Mouse (Mus musculus) forebrain, embryonic 12.5 days (tissue): ENCODE data around the gene Zfp64. TPM values are rescaled to one million over a fixed set of nuclear protein-coding genes. Genes with fewer than 3 reads are reported as not detected.

Source experiments
- ATAC-seq: fragments of 200-750 bp; cut with Nextera tagmentation; 2 replicates; pipeline ENCODE4 v1.8.0; 2017; ENCODE audit warnings: moderate TSS enrichment; ENCODE audit not compliant: low FRiP score
- H3K27ac ChIP-seq: fragments of 300-500 bp; sonication (generic); 2 replicates; pipeline ENCODE4 v1.5.1; 2016; ENCODE audit warnings: mild to moderate bottlenecking
- H3K27me3 ChIP-seq: fragments of 300-500 bp; sonication (generic); 2 replicates; pipeline ENCODE4 v1.6.1; 2016; ENCODE audit warnings: mild to moderate bottlenecking
- H3K36me3 ChIP-seq: fragments of 300-500 bp; sonication (generic); replicated peaks from 2 replicates; pipeline ENCODE4 v1.6.1; 2016; ENCODE audit warnings: mild to moderate bottlenecking
- H3K4me1 ChIP-seq: fragments of 300-500 bp; sonication (generic); 2 replicates; pipeline ENCODE4 v1.6.1; 2016
- H3K4me2 ChIP-seq: fragments of 300-500 bp; sonication (generic); 2 replicates; pipeline ENCODE4 v1.6.1; 2016; ENCODE audit warnings: mild to moderate bottlenecking, moderate library complexity
- H3K4me3 ChIP-seq: fragments of 300-500 bp; sonication (generic); replicated peaks from 2 replicates; pipeline ENCODE4 v1.5.1; 2016; ENCODE audit warnings: mild to moderate bottlenecking
- H3K9ac ChIP-seq: fragments of 300-500 bp; sonication (generic); 2 replicates; pipeline ENCODE4 v1.6.1; 2016; ENCODE audit warnings: mild to moderate bottlenecking
- H3K9me3 ChIP-seq: fragments of 300-500 bp; sonication (generic); 2 replicates; pipeline ENCODE4 v1.6.1; 2016
- WGBS: fragments of 180-500 bp; shearing (Covaris S2); methylation state at CpG from one replicate; pipeline ENCODE4 v1.1.7; 2016; 5-methylcytosine and 5-hydroxymethylcytosine counted together
- polyA plus RNA-seq: library from polyadenylated mRNA; unstranded; fragments of >200 nt; fragmentation: Nextera tagmentation; extraction: Ambion mirVana; gene quantifications from 2 replicates; pipeline ENCODE4 v1.2.1, GENCODE M21; 2016

Gene Zfp64
- polyA plus RNA-seq, 1 experiment from 2014 or later, result 35.5 TPM

GRCm38 (mm10) chr2:168912051-168912891 lies 43.1 kb downstream of the Zfp64 start:
- Histone ChIP-seq H3K4me1 (peaks cover 28% of the 10 kb centered on the region), H3K36me3 (no peaks in the 10 kb centered on the region), H3K9me3 (no peaks in the 10 kb centered on the region), H3K27ac (no peak overlapping the region), H3K27me3 (peaks cover 49% of the 10 kb centered on the region), H3K4me3 (peak overlapping the region; percentile 52), H3K4me2 (peak overlapping the region; percentile 95), H3K9ac (peak overlapping the region; percentile 36; the same call in 1 of the 2 replicates)
- under 1% methylated on average over 70 of the region's 70 CpGs for WGBS
- ATAC-seq, result peak; percentile 47

- Histone ChIP-seq H3K27ac (no peak overlapping the region), H3K36me3 (no peaks in the 10 kb centered on the region), H3K9me3 (no peaks in the 10 kb centered on the region), H3K4me1 (peaks cover 31% of the 10 kb centered on the region), H3K27me3 (peaks cover 49% of the 10 kb centered on the region), H3K4me3 (peak overlapping the region; percentile 52), H3K9ac (no peak overlapping the region), H3K4me2 (peak overlapping the region; percentile 95)
- ATAC-seq, result no peak
- WGBS, result under 1% methylated on average over 19 of the region's 19 CpGs
These were observed 43.9 kb downstream of the Zfp64 start for GRCm38 (mm10) chr2:168911527-168911926.

GRCm38 (mm10) chr2:168906022-168906421 lies 49.4 kb downstream of the Zfp64 start:
- peaks cover 21% of the 10 kb centered on the region for H3K27me3 ChIP-seq
- H3K9me3 ChIP-seq, result no peaks in the 10 kb centered on the region
- no peaks in the 10 kb centered on the region for H3K36me3 ChIP-seq
- no peak overlapping the region for H3K9ac ChIP-seq
- H3K4me3 ChIP-seq, result no peak overlapping the region
- H3K4me1 ChIP-seq, result peaks cover 17% of the 10 kb centered on the region
- no peak overlapping the region for H3K27ac ChIP-seq
- 60% methylated on average over 11 of the region's 11 CpGs for WGBS
- ATAC-seq, result no peak
- H3K4me2 ChIP-seq, result no peak overlapping the region

GRCm38 (mm10) chr2:168904846-168905245 lies 50.5 kb downstream of the Zfp64 start:
- H3K9ac ChIP-seq, result no peak overlapping the region
- ATAC-seq, result no peak
- WGBS, result 65% methylated on average over 3 of the region's 3 CpGs

GRCm38 (mm10) chr2:168904188-168904587 lies 51.2 kb downstream of the Zfp64 start:
- no peak overlapping the region for H3K4me2 ChIP-seq
- H3K9ac ChIP-seq, result no peak overlapping the region
- WGBS, result 11% methylated on average over 9 of the region's 9 CpGs
- no peak overlapping the region for H3K27ac ChIP-seq
- ATAC-seq, result peak; percentile 51; the same call in 1 of the 2 replicates
- no peaks in the 10 kb centered on the region for H3K9me3 ChIP-seq
- no peaks in the 10 kb centered on the region for H3K36me3 ChIP-seq
- H3K4me1 ChIP-seq, result peaks cover 16% of the 10 kb centered on the region
- H3K27me3 ChIP-seq, result peaks cover 3% of the 10 kb centered on the region
- no peak overlapping the region for H3K4me3 ChIP-seq

More at GRCm38 (mm10) chr2:168904846-168905245, 50.5 kb downstream of the Zfp64 start:
- Histone ChIP-seq H3K4me1 (peaks cover 16% of the 10 kb centered on the region), H3K27ac (no peak overlapping the region), H3K27me3 (peaks cover 10% of the 10 kb centered on the region), H3K36me3 (no peaks in the 10 kb centered on the region), H3K9me3 (no peaks in the 10 kb centered on the region), H3K4me2 (no peak overlapping the region), H3K4me3 (no peak overlapping the region)

- Histone ChIP-seq H3K4me2 (no peak overlapping the region), H3K4me3 (no peak overlapping the region), H3K36me3 (no peaks in the 10 kb centered on the region), H3K27ac (no peak overlapping the region), H3K9ac (no peak overlapping the region), H3K27me3 (no peaks in the 10 kb centered on the region), H3K9me3 (no peaks in the 10 kb centered on the region), H3K4me1 (peaks cover 16% of the 10 kb centered on the region)
- ATAC-seq, result no peak
- WGBS, result 32% methylated on average over 8 of the region's 8 CpGs
These were observed 52.8 kb downstream of the Zfp64 start for GRCm38 (mm10) chr2:168902634-168903033.

- H3K4me2 ChIP-seq, result no peak overlapping the region
These were observed 57.5 kb downstream of the Zfp64 start for GRCm38 (mm10) chr2:168897906-168898305.

GRCm38 (mm10) chr2:168895531-168895930 lies 59.9 kb downstream of the Zfp64 start:
- Histone ChIP-seq H3K4me3 (no peak overlapping the region), H3K27me3 (no peaks in the 10 kb centered on the region), H3K4me2 (no peak overlapping the region), H3K27ac (no peak overlapping the region), H3K4me1 (0 out of 2 replicates have a peak, but pooled peaks cover 3% of the 10 kb centered on the region), H3K9ac (no peak overlapping the region), H3K36me3 (no peaks in the 10 kb centered on the region), H3K9me3 (no peaks in the 10 kb centered on the region)
- 80% methylated on average over 8 of the region's 8 CpGs for whole genome bisulfite sequencing
- ATAC-seq, result no peak

More at GRCm38 (mm10) chr2:168897906-168898305, 57.5 kb downstream of the Zfp64 start:
- no peak for ATAC-seq
- Histone ChIP-seq H3K27me3 (no peaks in the 10 kb centered on the region), H3K36me3 (no peaks in the 10 kb centered on the region), H3K9ac (no peak overlapping the region), H3K27ac (no peak overlapping the region), H3K9me3 (no peaks in the 10 kb centered on the region), H3K4me3 (no peak overlapping the region), H3K4me1 (0 out of 2 replicates have a peak, but pooled peaks cover 3% of the 10 kb centered on the region)
- 87% methylated on average over 7 of the region's 7 CpGs for WGBS

GRCm38 (mm10) chr2:168894738-168895137 lies 60.6 kb downstream of the Zfp64 start:
- no peak overlapping the region for H3K27ac ChIP-seq
- ATAC-seq, result no peak
- H3K9me3 ChIP-seq, result no peaks in the 10 kb centered on the region
- 0 out of 2 replicates have a peak, but pooled peaks cover 3% of the 10 kb centered on the region for H3K4me1 ChIP-seq
- no peaks in the 10 kb centered on the region for H3K36me3 ChIP-seq
- H3K9ac ChIP-seq, result no peak overlapping the region
- H3K4me3 ChIP-seq, result no peak overlapping the region
- no peak overlapping the region for H3K4me2 ChIP-seq
- WGBS, result 92% methylated on average over 7 of the region's 7 CpGs
- no peaks in the 10 kb centered on the region for H3K27me3 ChIP-seq

- H3K9ac ChIP-seq, result no peak overlapping the region
- WGBS, result 83% methylated on average over 2 of the region's 2 CpGs
- ATAC-seq, result no peak
- H3K9me3 ChIP-seq, result no peaks in the 10 kb centered on the region
- H3K36me3 ChIP-seq, result no peaks in the 10 kb centered on the region
- 0 out of 2 replicates have a peak, but pooled peaks cover 3% of the 10 kb centered on the region for H3K4me1 ChIP-seq
- no peak overlapping the region for H3K4me2 ChIP-seq
- H3K27ac ChIP-seq, result no peak overlapping the region
- H3K27me3 ChIP-seq, result 0 out of 2 replicates have a peak, but pooled peaks cover 6% of the 10 kb centered on the region
- no peak overlapping the region for H3K4me3 ChIP-seq
These were observed 63.3 kb downstream of the Zfp64 start for GRCm38 (mm10) chr2:168892057-168892456.

- Histone ChIP-seq H3K36me3 (no peaks in the 10 kb centered on the region), H3K4me1 (no peaks in the 10 kb centered on the region), H3K4me2 (no peak overlapping the region), H3K27me3 (0 out of 2 replicates have a peak, but pooled peaks cover 6% of the 10 kb centered on the region), H3K4me3 (no peak overlapping the region), H3K9ac (no peak overlapping the region), H3K9me3 (no peaks in the 10 kb centered on the region), H3K27ac (no peak overlapping the region)
- 73% methylated on average over 8 of the region's 8 CpGs for WGBS
- no peak for ATAC-seq
These were observed 70.7 kb downstream of the Zfp64 start for GRCm38 (mm10) chr2:168884641-168885040.

GRCm38 (mm10) chr2:168882997-168883396 lies 72.4 kb downstream of the Zfp64 start:
- Histone ChIP-seq H3K27ac (no peak overlapping the region), H3K9ac (no peak overlapping the region), H3K9me3 (no peaks in the 10 kb centered on the region), H3K36me3 (no peaks in the 10 kb centered on the region), H3K4me1 (no peaks in the 10 kb centered on the region), H3K4me3 (no peak overlapping the region), H3K27me3 (no peaks in the 10 kb centered on the region), H3K4me2 (no peak overlapping the region)
- no peak for ATAC-seq
- WGBS, result 100% methylated on average over 1 of the region's 1 CpGs

GRCm38 (mm10) chr2:168881927-168882326 lies 73.5 kb downstream of the Zfp64 start:
- no peak for ATAC-seq
- Histone ChIP-seq H3K9me3 (no peaks in the 10 kb centered on the region), H3K27me3 (no peaks in the 10 kb centered on the region), H3K4me1 (no peaks in the 10 kb centered on the region), H3K9ac (no peak overlapping the region), H3K4me3 (no peak overlapping the region), H3K27ac (no peak overlapping the region), H3K36me3 (no peaks in the 10 kb centered on the region), H3K4me2 (no peak overlapping the region)
- WGBS, result 50% methylated on average over 5 of the region's 5 CpGs
